Mouse (Mus musculus): ENCODE measurements around the gene Pea15a. TPM values are rescaled to one million over a fixed set of nuclear protein-coding genes. Genes with fewer than 3 reads are reported as not detected.

The Pea15a gene
- polyA plus RNA-seq, 1 experiment = 120 TPM

GRCm38 (mm10) chr1:172172381-172172780 lies 34.2 kb downstream of the Pea15a start:
- H3K4me3 ChIP-seq = no peak overlapping the region
- H3K4me2 ChIP-seq (ENCODE audit: low read depth) = no peak overlapping the region
- no peak overlapping the region for H3ac ChIP-seq (ENCODE audit: control insufficient read depth, insufficient read length)
- H3K79me2 ChIP-seq (ENCODE audit: control insufficient read depth, insufficient read depth) = peaks cover 21% of the 10 kb centered on the region
- H3K27me3 ChIP-seq (ENCODE audit: control insufficient read depth, insufficient read depth, insufficient read length) = no peaks in the 10 kb centered on the region
- peaks cover 67% of the 10 kb centered on the region for H3K36me3 ChIP-seq (ENCODE audit: control insufficient read depth, insufficient read depth)
- TF ChIP-seq TCF12 (IDR thresholded peaks at IDR 0.05; ENCODE audit: insufficient read depth, poor library complexity, severe bottlenecking) = no peak

GRCm38 (mm10) chr1:172169809-172170208 lies 36.8 kb downstream of the Pea15a start:
- TF ChIP-seq MYOG (IDR thresholded peaks at IDR 0.05; ENCODE audit: control insufficient read depth in 1 of 3, insufficient read depth in 1 of 3, insufficient read length in 2 of 3, low read depth in 2 of 3) = peak; percentile 22 to 86 (median 83)
- no peak for TF ChIP-seq TCF12 (IDR thresholded peaks at IDR 0.05; ENCODE audit: insufficient read depth, poor library complexity, severe bottlenecking)
- peak; percentile 20 for TF ChIP-seq TCF3 (IDR thresholded peaks at IDR 0.05; ENCODE audit: insufficient read length, low read depth)
- no peak for TF ChIP-seq MAX (IDR thresholded peaks at IDR 0.05; ENCODE audit: low read depth)
- no peak for TF ChIP-seq POLR2AphosphoS2 (IDR thresholded peaks at IDR 0.05; ENCODE audit: insufficient read length, low read depth)
- TF ChIP-seq SRF (IDR thresholded peaks at IDR 0.05; ENCODE audit: control insufficient read depth, insufficient read length, low read depth) = no peak
- no peak for TF ChIP-seq CEBPB (IDR thresholded peaks at IDR 0.05; ENCODE audit: insufficient read depth, poor library complexity, severe bottlenecking)
- no peak for TF ChIP-seq E2F4 (IDR thresholded peaks at IDR 0.05; ENCODE audit: insufficient read depth)
- no peak for TF ChIP-seq REST (IDR thresholded peaks at IDR 0.05; ENCODE audit: insufficient read depth, insufficient read length)
- TF ChIP-seq MYOD1 (IDR thresholded peaks at IDR 0.05; ENCODE audit: control insufficient read depth in 1 of 3, insufficient read length in 2 of 3, low read depth in 2 of 3) = peak in 2 of 3 experiments; percentile 70 to 87
- no peak for TF ChIP-seq USF1 (IDR thresholded peaks at IDR 0.05; ENCODE audit: low read depth)
- no peak for TF ChIP-seq POLR2A (IDR thresholded peaks at IDR 0.05; ENCODE audit: insufficient read length, low read depth)
- Histone ChIP-seq H3K27me3 (ENCODE audit: control insufficient read depth, insufficient read depth, insufficient read length) (no peaks in the 10 kb centered on the region), H3K36me3 (ENCODE audit: control insufficient read depth, insufficient read depth) (peaks cover 72% of the 10 kb centered on the region), H3K79me2 (ENCODE audit: control insufficient read depth, insufficient read depth) (peaks cover 27% of the 10 kb centered on the region), H3K4me2 (ENCODE audit: low read depth) (no peak overlapping the region), H3K4me3 (no peak overlapping the region), H3ac (ENCODE audit: control insufficient read depth, insufficient read length) (no peak overlapping the region)

GRCm38 (mm10) chr1:172167911-172168310 lies 38.7 kb downstream of the Pea15a start:
- peaks cover 39% of the 10 kb centered on the region for H3K79me2 ChIP-seq (ENCODE audit: control insufficient read depth, insufficient read depth)
- H3K27me3 ChIP-seq (ENCODE audit: control insufficient read depth, insufficient read depth, insufficient read length) = no peaks in the 10 kb centered on the region
- peaks cover 55% of the 10 kb centered on the region for H3K36me3 ChIP-seq (ENCODE audit: control insufficient read depth, insufficient read depth)
- no peak overlapping the region for H3K4me3 ChIP-seq
- H3K4me2 ChIP-seq (ENCODE audit: low read depth) = no peak overlapping the region
- no peak for TF ChIP-seq USF1 (IDR thresholded peaks at IDR 0.05; ENCODE audit: low read depth)
- no peak for TF ChIP-seq MYOD1 (IDR thresholded peaks at IDR 0.05; ENCODE audit: control insufficient read depth in 1 of 3, insufficient read length in 2 of 3, low read depth in 2 of 3)
- no peak for TF ChIP-seq POLR2A (IDR thresholded peaks at IDR 0.05; ENCODE audit: insufficient read length, low read depth)
- TF ChIP-seq MYOG (IDR thresholded peaks at IDR 0.05; ENCODE audit: control insufficient read depth in 1 of 3, insufficient read depth in 1 of 3, insufficient read length in 2 of 3, low read depth in 2 of 3) = no peak
- H3ac ChIP-seq (ENCODE audit: control insufficient read depth, insufficient read length) = no peak overlapping the region

GRCm38 (mm10) chr1:172162959-172163358 lies 43.6 kb downstream of the Pea15a start:
- peaks cover 41% of the 10 kb centered on the region for H3K36me3 ChIP-seq (ENCODE audit: control insufficient read depth, insufficient read depth)
- no peak overlapping the region for H3K4me2 ChIP-seq (ENCODE audit: low read depth)
- no peaks in the 10 kb centered on the region for H3K27me3 ChIP-seq (ENCODE audit: control insufficient read depth, insufficient read depth, insufficient read length)
- peaks cover 65% of the 10 kb centered on the region for H3K79me2 ChIP-seq (ENCODE audit: control insufficient read depth, insufficient read depth)
- H3K4me3 ChIP-seq = no peak overlapping the region
- TF ChIP-seq POLR2A (IDR thresholded peaks at IDR 0.05; ENCODE audit: insufficient read length, low read depth) = no peak
- TF ChIP-seq E2F4 (IDR thresholded peaks at IDR 0.05; ENCODE audit: insufficient read depth) = no peak
- no peak for TF ChIP-seq REST (IDR thresholded peaks at IDR 0.05; ENCODE audit: insufficient read depth, insufficient read length)
- TF ChIP-seq CEBPB (IDR thresholded peaks at IDR 0.05; ENCODE audit: insufficient read depth, poor library complexity, severe bottlenecking) = no peak
- no peak for TF ChIP-seq SRF (IDR thresholded peaks at IDR 0.05; ENCODE audit: control insufficient read depth, insufficient read length, low read depth)
- TF ChIP-seq POLR2AphosphoS2 (IDR thresholded peaks at IDR 0.05; ENCODE audit: insufficient read length, low read depth) = no peak
- no peak for TF ChIP-seq USF1 (IDR thresholded peaks at IDR 0.05; ENCODE audit: low read depth)
- TF ChIP-seq MYOD1 (IDR thresholded peaks at IDR 0.05; ENCODE audit: control insufficient read depth in 1 of 3, insufficient read length in 2 of 3, low read depth in 2 of 3) = no peak
- TF ChIP-seq TCF12 (IDR thresholded peaks at IDR 0.05; ENCODE audit: insufficient read depth, poor library complexity, severe bottlenecking) = no peak
- TF ChIP-seq MAX (IDR thresholded peaks at IDR 0.05; ENCODE audit: low read depth) = no peak
- TF ChIP-seq TCF3 (IDR thresholded peaks at IDR 0.05; ENCODE audit: insufficient read length, low read depth) = no peak
- TF ChIP-seq MYOG (IDR thresholded peaks at IDR 0.05; ENCODE audit: control insufficient read depth in 1 of 3, insufficient read depth in 1 of 3, insufficient read length in 2 of 3, low read depth in 2 of 3) = no peak
- no peak overlapping the region for H3ac ChIP-seq (ENCODE audit: control insufficient read depth, insufficient read length)

GRCm38 (mm10) chr1:172162009-172162408 lies 44.6 kb downstream of the Pea15a start:
- no peaks in the 10 kb centered on the region for H3K27me3 ChIP-seq (ENCODE audit: control insufficient read depth, insufficient read depth, insufficient read length)
- H3K79me2 ChIP-seq (ENCODE audit: control insufficient read depth, insufficient read depth) = peaks cover 63% of the 10 kb centered on the region
- no peak overlapping the region for H3ac ChIP-seq (ENCODE audit: control insufficient read depth, insufficient read length)
- TF ChIP-seq USF1 (IDR thresholded peaks at IDR 0.05; ENCODE audit: low read depth) (no peak), POLR2AphosphoS2 (IDR thresholded peaks at IDR 0.05; ENCODE audit: insufficient read length, low read depth) (no peak), TCF3 (IDR thresholded peaks at IDR 0.05; ENCODE audit: insufficient read length, low read depth) (no peak), MYOD1 (IDR thresholded peaks at IDR 0.05; ENCODE audit: control insufficient read depth in 1 of 3, insufficient read length in 2 of 3, low read depth in 2 of 3) (no peak), MAX (IDR thresholded peaks at IDR 0.05; ENCODE audit: low read depth) (no peak)
- H3K36me3 ChIP-seq (ENCODE audit: control insufficient read depth, insufficient read depth) = peaks cover 38% of the 10 kb centered on the region
- H3K4me2 ChIP-seq (ENCODE audit: low read depth) = no peak overlapping the region
- no peak overlapping the region for H3K4me3 ChIP-seq
